Mouse (Mus musculus): Measurements from ENCODE around the gene Abca14. TPM values are rescaled to one million over a fixed set of nuclear protein-coding genes. Genes with fewer than 3 reads are reported as not detected.

The Abca14 gene
- not detected in 2 replicates for polyA plus RNA-seq (2015; fragmentation: Nextera tagmentation; extraction: Ambion mirVana)

- no peaks in the 10 kb centered on the region for H3K36me3 ChIP-seq
- H3K4me1 ChIP-seq (replicated peaks), result peaks cover 18% of the 10 kb centered on the region
- peaks cover 47% of the 10 kb centered on the region for H3K27me3 ChIP-seq
- H3K27ac ChIP-seq, result no peak within 1 kb of the TSS
- no peak within 1 kb of the TSS for H3K9ac ChIP-seq (replicated peaks)
- ATAC-seq, result peak; percentile 88
- H3K4me3 ChIP-seq (replicated peaks), result no peak within 1 kb of the TSS
- H3K4me2 ChIP-seq (replicated peaks), result no peak within 1 kb of the TSS
- no peaks in the 10 kb centered on the region for H3K9me3 ChIP-seq
- WGBS, result 3% methylated on average over 26 of the region's 26 CpGs
These were observed at the start of gene Abca14 for GRCm38 (mm10) chr7:120203789-120204188. TSS of gene Abca14 (plus strand) at chr7:120203961.

- WGBS, result 25% methylated on average over 2 of the region's 2 CpGs
- Histone ChIP-seq H3K4me3 (replicated peaks) (no peak overlapping the region), H3K36me3 (no peaks in the 10 kb centered on the region), H3K9ac (replicated peaks) (no peak overlapping the region), H3K27ac (no peak overlapping the region), H3K4me2 (replicated peaks) (no peak overlapping the region), H3K4me1 (replicated peaks) (peaks cover 23% of the 10 kb centered on the region), H3K27me3 (peaks cover 25% of the 10 kb centered on the region), H3K9me3 (no peaks in the 10 kb centered on the region)
- peak; percentile 59; the same call in 1 of the 2 replicates for ATAC-seq
These were observed 46.8 kb upstream of the Abca14 start for GRCm38 (mm10) chr7:120156841-120157409.

- WGBS, result 19% methylated on average over 5 of the region's 5 CpGs
- Histone ChIP-seq H3K9me3 (no peaks in the 10 kb centered on the region), H3K27me3 (peaks cover 25% of the 10 kb centered on the region)
These were observed 46.1 kb upstream of the Abca14 start for GRCm38 (mm10) chr7:120157575-120158061.

GRCm38 (mm10) chr7:120158121-120158613 is 45.6 kb upstream of the Abca14 start:
- ATAC-seq, result peak; percentile 62
- no peak overlapping the region for H3K9ac ChIP-seq (replicated peaks)
- H3K4me2 ChIP-seq (replicated peaks), result no peak overlapping the region
- 33% methylated on average over 4 of the region's 4 CpGs for WGBS
- H3K27me3 ChIP-seq, result peaks cover 25% of the 10 kb centered on the region
- no peak overlapping the region for H3K27ac ChIP-seq
- no peak overlapping the region for H3K4me3 ChIP-seq (replicated peaks)
- no peaks in the 10 kb centered on the region for H3K9me3 ChIP-seq
- H3K4me1 ChIP-seq (replicated peaks), result peaks cover 23% of the 10 kb centered on the region
- H3K36me3 ChIP-seq, result no peaks in the 10 kb centered on the region

More at GRCm38 (mm10) chr7:120157575-120158061, 46.1 kb upstream of the Abca14 start:
- Histone ChIP-seq H3K4me1 (replicated peaks) (peaks cover 23% of the 10 kb centered on the region), H3K4me3 (replicated peaks) (no peak overlapping the region), H3K4me2 (replicated peaks) (no peak overlapping the region), H3K27ac (no peak overlapping the region), H3K9ac (replicated peaks) (no peak overlapping the region), H3K36me3 (no peaks in the 10 kb centered on the region)
- ATAC-seq, result peak; percentile 77

- Histone ChIP-seq H3K4me1 (replicated peaks) (no peaks in the 10 kb centered on the region), H3K36me3 (no peaks in the 10 kb centered on the region), H3K4me2 (replicated peaks) (no peak overlapping the region), H3K4me3 (replicated peaks) (no peak overlapping the region), H3K27ac (no peak overlapping the region), H3K9ac (replicated peaks) (no peak overlapping the region), H3K9me3 (no peaks in the 10 kb centered on the region), H3K27me3 (peaks cover 21% of the 10 kb centered on the region)
- 90% methylated on average over 11 of the region's 11 CpGs for WGBS
- no peak for ATAC-seq
These were observed 40.0 kb upstream of the Abca14 start for GRCm38 (mm10) chr7:120163581-120164251.

GRCm38 (mm10) chr7:120172188-120172700 is 31.5 kb upstream of the Abca14 start:
- WGBS, result 93% methylated on average over 1 of the region's 1 CpGs
- Histone ChIP-seq H3K4me1 (replicated peaks) (no peaks in the 10 kb centered on the region), H3K27me3 (no peaks in the 10 kb centered on the region), H3K4me3 (replicated peaks) (no peak overlapping the region), H3K27ac (no peak overlapping the region), H3K4me2 (replicated peaks) (no peak overlapping the region), H3K36me3 (no peaks in the 10 kb centered on the region), H3K9ac (replicated peaks) (no peak overlapping the region), H3K9me3 (no peaks in the 10 kb centered on the region)
- no peak for ATAC-seq

- no peak within 1 kb of the TSS for H3K4me2 ChIP-seq (replicated peaks)
- 89% methylated on average over 10 of the region's 10 CpGs for WGBS
These were observed 30.0 kb upstream of the Abca14 start, which contains the start of gene Anks4b for GRCm38 (mm10) chr7:120173603-120174244. TSS of gene Anks4b (plus strand) at chr7:120173858.

GRCm38 (mm10) chr7:120174723-120175504 is 28.8 kb upstream of the Abca14 start:
- WGBS, result 87% methylated on average over 11 of the region's 11 CpGs

More at GRCm38 (mm10) chr7:120173603-120174244, 30.0 kb upstream of the Abca14 start, which contains the start of gene Anks4b:
- H3K4me3 ChIP-seq (replicated peaks), result no peak within 1 kb of the TSS
- no peak for ATAC-seq
- no peaks in the 10 kb centered on the region for H3K4me1 ChIP-seq (replicated peaks)
- no peaks in the 10 kb centered on the region for H3K36me3 ChIP-seq
- no peaks in the 10 kb centered on the region for H3K9me3 ChIP-seq
- H3K9ac ChIP-seq (replicated peaks), result no peak within 1 kb of the TSS
- no peaks in the 10 kb centered on the region for H3K27me3 ChIP-seq
- H3K27ac ChIP-seq, result no peak within 1 kb of the TSS

GRCm38 (mm10) chr7:120177611-120178010 is 26.1 kb upstream of the Abca14 start:
- H3K4me1 ChIP-seq (replicated peaks), result 0 out of 2 replicates have a peak, but pooled peaks cover 2% of the 10 kb centered on the region
- H3K4me2 ChIP-seq (replicated peaks), result no peak overlapping the region
- no peak overlapping the region for H3K4me3 ChIP-seq (replicated peaks)
- 89% methylated on average over 3 of the region's 3 CpGs for WGBS
- no peaks in the 10 kb centered on the region for H3K27me3 ChIP-seq
- no peaks in the 10 kb centered on the region for H3K9me3 ChIP-seq
- no peak for ATAC-seq
- no peak overlapping the region for H3K9ac ChIP-seq (replicated peaks)
- H3K27ac ChIP-seq, result no peak overlapping the region
- H3K36me3 ChIP-seq, result no peaks in the 10 kb centered on the region

More at GRCm38 (mm10) chr7:120174723-120175504, 28.8 kb upstream of the Abca14 start:
- Histone ChIP-seq H3K4me1 (replicated peaks) (0 out of 2 replicates have a peak, but pooled peaks cover 2% of the 10 kb centered on the region), H3K9me3 (no peaks in the 10 kb centered on the region), H3K4me2 (replicated peaks) (no peak overlapping the region), H3K36me3 (no peaks in the 10 kb centered on the region), H3K9ac (replicated peaks) (no peak overlapping the region), H3K4me3 (replicated peaks) (no peak overlapping the region), H3K27me3 (no peaks in the 10 kb centered on the region), H3K27ac (no peak overlapping the region)
- no peak for ATAC-seq

- H3K27me3 ChIP-seq, result no peaks in the 10 kb centered on the region
- no peak overlapping the region for H3K9ac ChIP-seq (replicated peaks)
- ATAC-seq, result no peak
- H3K27ac ChIP-seq, result no peak overlapping the region
- H3K9me3 ChIP-seq, result no peaks in the 10 kb centered on the region
- H3K4me1 ChIP-seq (replicated peaks), result 0 out of 2 replicates have a peak, but pooled peaks cover 2% of the 10 kb centered on the region
- WGBS, result 39% methylated on average over 2 of the region's 2 CpGs
- H3K4me2 ChIP-seq (replicated peaks), result no peak overlapping the region
- H3K4me3 ChIP-seq (replicated peaks), result no peak overlapping the region
- H3K36me3 ChIP-seq, result no peaks in the 10 kb centered on the region
These were observed 24.8 kb upstream of the Abca14 start for GRCm38 (mm10) chr7:120178935-120179334.

GRCm38 (mm10) chr7:120180547-120180946 is 23.2 kb upstream of the Abca14 start:
- Histone ChIP-seq H3K27me3 (no peaks in the 10 kb centered on the region), H3K9me3 (no peaks in the 10 kb centered on the region), H3K4me2 (replicated peaks) (no peak overlapping the region), H3K9ac (replicated peaks) (no peak overlapping the region), H3K4me3 (replicated peaks) (no peak overlapping the region), H3K27ac (no peak overlapping the region), H3K36me3 (no peaks in the 10 kb centered on the region), H3K4me1 (replicated peaks) (0 out of 2 replicates have a peak, but pooled peaks cover 2% of the 10 kb centered on the region)
- no peak for ATAC-seq
- 93% methylated on average over 5 of the region's 5 CpGs for WGBS

All from midbrain, embryonic 13.5 days (tissue).